Mouse (Mus musculus): ENCODE data around the gene 4921517D22Rik. TPM values are rescaled to one million over a fixed set of nuclear protein-coding genes. Genes with fewer than 3 reads are reported as not detected.

Gene 4921517D22Rik
- polyA plus RNA-seq, 2 experiments = not detected

- TF ChIP-seq EP300 (IDR thresholded peaks at IDR 0.05; ENCODE audit: low read depth) (no peak), CTCF (IDR thresholded peaks at IDR 0.05; ENCODE audit: low read depth) (no peak)
- no peak overlapping the region for H3K27ac ChIP-seq
- H3K36me3 ChIP-seq (replicated peaks; ENCODE audit: control insufficient read depth, insufficient read depth, low read depth) = no peaks in the 10 kb centered on the region
These were observed 1.9 kb upstream of the 4921517D22Rik start for GRCm38 (mm10) chr13:59695781-59696180.

GRCm38 (mm10) chr13:59691478-59691877 lies 2.4 kb downstream of the 4921517D22Rik start:
- H3K4me2 ChIP-seq (ENCODE audit: low read depth) = no peak overlapping the region
- ATAC-seq (ENCODE audit: insufficient read depth) (no peak), DNase-seq (ENCODE audit: low read depth in 3 of 3, low spot score in 3 of 3) (no peak)
- H3K4me3 ChIP-seq (ENCODE audit: insufficient read depth in 1 of 2, low read depth in 2 of 2, low read length in 2 of 2) = no peak overlapping the region
- no peaks in the 10 kb centered on the region; the same call in 1 of the 2 replicates for H3K27me3 ChIP-seq (ENCODE audit: control insufficient read depth, insufficient read depth, low read length)
- WGBS (ENCODE audit: insufficient replicate concordance) = 67% methylated on average over 10 of the region's 10 CpGs
- H3K4me1 ChIP-seq (replicated peaks; ENCODE audit: control insufficient read depth in 2 of 2, insufficient read depth in 2 of 2, low read length in 1 of 2) = 0 out of 4 replicates have a peak, but pooled peaks cover 0 to 2% of the 10 kb centered on the region in 2 experiments
- TF ChIP-seq CTCF (IDR thresholded peaks at IDR 0.05; ENCODE audit: low read depth) = no peak
- TF ChIP-seq EP300 (IDR thresholded peaks at IDR 0.05; ENCODE audit: low read depth) = no peak
- H3K27ac ChIP-seq = no peak overlapping the region
- H3K9ac ChIP-seq (replicated peaks) = no peak overlapping the region
- no peaks in the 10 kb centered on the region for H3K9me3 ChIP-seq (ENCODE audit: control insufficient read depth, low read length)
- H3K36me3 ChIP-seq (replicated peaks; ENCODE audit: control insufficient read depth, insufficient read depth, low read depth) = no peaks in the 10 kb centered on the region

More at GRCm38 (mm10) chr13:59695781-59696180, 1.9 kb upstream of the 4921517D22Rik start:
- Histone ChIP-seq H3K9ac (replicated peaks) (no peak overlapping the region), H3K4me1 (replicated peaks; ENCODE audit: control insufficient read depth in 2 of 2, insufficient read depth in 2 of 2, low read length in 1 of 2) (no peaks in the 10 kb centered on the region), H3K27me3 (ENCODE audit: control insufficient read depth, insufficient read depth, low read length) (no peaks in the 10 kb centered on the region), H3K9me3 (ENCODE audit: control insufficient read depth, low read length) (no peaks in the 10 kb centered on the region), H3K4me3 (ENCODE audit: insufficient read depth in 1 of 2, low read depth in 2 of 2, low read length in 2 of 2) (no peak overlapping the region), H3K4me2 (ENCODE audit: low read depth) (no peak overlapping the region)
- ATAC-seq (ENCODE audit: insufficient read depth) (no peak), DNase-seq (ENCODE audit: low read depth in 3 of 3, low spot score in 3 of 3) (no peak)
- WGBS (ENCODE audit: insufficient replicate concordance) = 78% methylated on average over 7 of the region's 7 CpGs

- no peak overlapping the region for H3K9ac ChIP-seq (replicated peaks)
- H3K4me1 ChIP-seq (replicated peaks; ENCODE audit: control insufficient read depth in 2 of 2, insufficient read depth in 2 of 2, low read length in 1 of 2) = 0 out of 4 replicates have a peak, but pooled peaks cover 0 to 2% of the 10 kb centered on the region in 2 experiments
- no peaks in the 10 kb centered on the region for H3K9me3 ChIP-seq (ENCODE audit: control insufficient read depth, low read length)
- H3K4me3 ChIP-seq (ENCODE audit: insufficient read depth in 1 of 2, low read depth in 2 of 2, low read length in 2 of 2) = no peak overlapping the region
- no peak for ATAC-seq (ENCODE audit: insufficient read depth)
- TF ChIP-seq EP300 (IDR thresholded peaks at IDR 0.05; ENCODE audit: low read depth) (no peak), CTCF (IDR thresholded peaks at IDR 0.05; ENCODE audit: low read depth) (no peak)
- no peak overlapping the region for H3K27ac ChIP-seq
- DNase-seq (ENCODE audit: low read depth in 3 of 3, low spot score in 3 of 3) = no peak
- no peaks in the 10 kb centered on the region; the same call in 1 of the 2 replicates for H3K27me3 ChIP-seq (ENCODE audit: control insufficient read depth, insufficient read depth, low read length)
- no peak overlapping the region for H3K4me2 ChIP-seq (ENCODE audit: low read depth)
- no peaks in the 10 kb centered on the region for H3K36me3 ChIP-seq (replicated peaks; ENCODE audit: control insufficient read depth, insufficient read depth, low read depth)
- WGBS (ENCODE audit: insufficient replicate concordance) = 77% methylated on average over 7 of the region's 7 CpGs
These were observed 3.3 kb downstream of the 4921517D22Rik start for GRCm38 (mm10) chr13:59690576-59690975.

GRCm38 (mm10) chr13:59689843-59690242 lies 4.1 kb downstream of the 4921517D22Rik start:
- DNase-seq (ENCODE audit: low read depth in 3 of 3, low spot score in 3 of 3) (no peak), ATAC-seq (ENCODE audit: insufficient read depth) (no peak)
- no peak overlapping the region for H3K9ac ChIP-seq (replicated peaks)
- H3K4me1 ChIP-seq (replicated peaks; ENCODE audit: control insufficient read depth in 2 of 2, insufficient read depth in 2 of 2, low read length in 1 of 2) = 0 out of 4 replicates have a peak, but pooled peaks cover 0 to 2% of the 10 kb centered on the region in 2 experiments
- no peak overlapping the region for H3K4me3 ChIP-seq (ENCODE audit: insufficient read depth in 1 of 2, low read depth in 2 of 2, low read length in 2 of 2)
- no peaks in the 10 kb centered on the region for H3K36me3 ChIP-seq (replicated peaks; ENCODE audit: control insufficient read depth, insufficient read depth, low read depth)
- 51% methylated on average over 3 of the region's 3 CpGs for WGBS (ENCODE audit: insufficient replicate concordance)
- H3K9me3 ChIP-seq (ENCODE audit: control insufficient read depth, low read length) = no peaks in the 10 kb centered on the region
- no peaks in the 10 kb centered on the region; the same call in 1 of the 2 replicates for H3K27me3 ChIP-seq (ENCODE audit: control insufficient read depth, insufficient read depth, low read length)
- no peak overlapping the region for H3K27ac ChIP-seq
- no peak overlapping the region for H3K4me2 ChIP-seq (ENCODE audit: low read depth)
- TF ChIP-seq EP300 (IDR thresholded peaks at IDR 0.05; ENCODE audit: low read depth) (no peak), CTCF (IDR thresholded peaks at IDR 0.05; ENCODE audit: low read depth) (no peak)

DNA sequence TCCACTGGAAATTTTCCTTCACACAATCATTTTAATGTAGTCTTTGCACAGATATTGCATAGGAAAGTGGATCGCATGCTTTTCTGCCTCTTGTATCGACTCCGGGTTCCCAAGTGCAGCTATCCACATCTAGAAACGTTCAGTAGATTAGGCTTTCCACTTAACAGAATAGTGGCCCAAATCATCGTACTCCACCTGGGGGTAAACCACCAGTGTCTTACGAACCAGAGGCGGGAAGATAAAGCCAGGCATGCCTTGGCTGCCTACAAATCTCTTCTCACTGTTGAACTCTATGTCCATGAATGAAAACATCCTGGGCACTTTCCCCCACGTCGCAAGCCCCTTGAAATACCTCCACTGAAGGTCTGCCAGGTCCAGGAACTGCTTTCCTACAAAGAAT lies 4.6 kb downstream of the 4921517D22Rik start:
- 62% methylated on average over 9 of the region's 9 CpGs for WGBS (ENCODE audit: insufficient replicate concordance)
- Histone ChIP-seq H3K27me3 (ENCODE audit: control insufficient read depth, insufficient read depth, low read length) (no peaks in the 10 kb centered on the region; the same call in 1 of the 2 replicates), H3K4me2 (ENCODE audit: low read depth) (no peak overlapping the region), H3K9me3 (ENCODE audit: control insufficient read depth, low read length) (no peaks in the 10 kb centered on the region), H3K4me1 (replicated peaks; ENCODE audit: control insufficient read depth in 2 of 2, insufficient read depth in 2 of 2, low read length in 1 of 2) (0 out of 4 replicates have a peak, but pooled peaks cover 0 to 2% of the 10 kb centered on the region in 2 experiments), H3K9ac (replicated peaks) (no peak overlapping the region), H3K4me3 (ENCODE audit: insufficient read depth in 1 of 2, low read depth in 2 of 2, low read length in 2 of 2) (no peak overlapping the region), H3K36me3 (replicated peaks; ENCODE audit: control insufficient read depth, insufficient read depth, low read depth) (no peaks in the 10 kb centered on the region), H3K27ac (no peak overlapping the region)
- DNase-seq (ENCODE audit: low read depth in 3 of 3, low spot score in 3 of 3) (no peak), ATAC-seq (ENCODE audit: insufficient read depth) (no peak)
- TF ChIP-seq CTCF (IDR thresholded peaks at IDR 0.05; ENCODE audit: low read depth) = no peak
- TF ChIP-seq EP300 (IDR thresholded peaks at IDR 0.05; ENCODE audit: low read depth) = no peak

All from liver, embryonic 14.5 days (tissue).